Mouse (Mus musculus): ENCODE results near the gene A030005K14Rik. TPM values are rescaled to one million over a fixed set of nuclear protein-coding genes. Genes with fewer than 3 reads are reported as not detected.

Gene A030005K14Rik
- polyA plus RNA-seq, 1 experiment from 2014 or later: not detected

GRCm38 (mm10) chr1:83044882-83045427 is 14.2 kb downstream of the A030005K14Rik start, which contains the start of gene Gm47969:
Gm47969 (plus strand) TSS chr1:83044932.
- DNase-seq (ENCODE audit: low spot score): no peak
- no peaks in the 10 kb centered on the region for H3K27me3 ChIP-seq (ENCODE audit: control insufficient read depth, insufficient read depth, low read length)
- no peaks in the 10 kb centered on the region for H3K36me3 ChIP-seq (ENCODE audit: control insufficient read depth, insufficient read depth, low read length)
- no peaks in the 10 kb centered on the region for H3K9me3 ChIP-seq (ENCODE audit: control insufficient read depth, low read length)
- 82% methylated on average over 5 of the region's 5 CpGs for whole genome bisulfite sequencing
- ATAC-seq (ENCODE audit: insufficient read depth, low FRiP score, low TSS enrichment): no peak
- H3K4me2 ChIP-seq (ENCODE audit: low read depth): no peak within 1 kb of the TSS
- H3K4me1 ChIP-seq (ENCODE audit: control insufficient read depth, insufficient read depth, low read length): no peaks in the 10 kb centered on the region
- H3K4me3 ChIP-seq (ENCODE audit: low read depth, low read length): no peak within 1 kb of the TSS
- no peak within 1 kb of the TSS for H3K9ac ChIP-seq (ENCODE audit: low read length)
- no peak within 1 kb of the TSS for H3K27ac ChIP-seq (ENCODE audit: low read depth, low read length)

GRCm38 (mm10) chr1:83042380-83042779 is 16.8 kb downstream of the A030005K14Rik start, which contains the start of gene Krtap28-10:
Krtap28-10 (minus strand) TSS chr1:83042480.
- DNase-seq (ENCODE audit: low spot score) (no peak), ATAC-seq (ENCODE audit: insufficient read depth, low FRiP score, low TSS enrichment) (no peak)
- H3K9ac ChIP-seq (ENCODE audit: low read length): no peak within 1 kb of the TSS
- H3K4me2 ChIP-seq (ENCODE audit: low read depth): no peak within 1 kb of the TSS
- H3K27ac ChIP-seq (ENCODE audit: low read depth, low read length): no peak within 1 kb of the TSS
- WGBS: 92% methylated on average over 2 of the region's 2 CpGs
- 0 out of 2 replicates have a peak, but pooled peaks cover 2% of the 10 kb centered on the region for H3K4me1 ChIP-seq (ENCODE audit: control insufficient read depth, insufficient read depth, low read length)
- no peaks in the 10 kb centered on the region for H3K9me3 ChIP-seq (ENCODE audit: control insufficient read depth, low read length)
- no peaks in the 10 kb centered on the region for H3K36me3 ChIP-seq (ENCODE audit: control insufficient read depth, insufficient read depth, low read length)
- H3K4me3 ChIP-seq (ENCODE audit: low read depth, low read length): no peak within 1 kb of the TSS
- H3K27me3 ChIP-seq (ENCODE audit: control insufficient read depth, insufficient read depth, low read length): no peaks in the 10 kb centered on the region

GRCm38 (mm10) chr1:83039080-83039479 is 20.1 kb downstream of the A030005K14Rik start:
- Histone ChIP-seq H3K36me3 (ENCODE audit: control insufficient read depth, insufficient read depth, low read length) (no peaks in the 10 kb centered on the region), H3K27ac (ENCODE audit: low read depth, low read length) (no peak overlapping the region), H3K27me3 (ENCODE audit: control insufficient read depth, insufficient read depth, low read length) (no peaks in the 10 kb centered on the region), H3K4me2 (ENCODE audit: low read depth) (no peak overlapping the region), H3K9me3 (ENCODE audit: control insufficient read depth, low read length) (no peaks in the 10 kb centered on the region), H3K4me1 (ENCODE audit: control insufficient read depth, insufficient read depth, low read length) (0 out of 2 replicates have a peak, but pooled peaks cover 2% of the 10 kb centered on the region), H3K9ac (ENCODE audit: low read length) (no peak overlapping the region), H3K4me3 (ENCODE audit: low read depth, low read length) (no peak overlapping the region)
- no peak for DNase-seq (ENCODE audit: low spot score)
- WGBS: 73% methylated on average over 4 of the region's 4 CpGs
- ATAC-seq (ENCODE audit: insufficient read depth, low FRiP score, low TSS enrichment): no peak; the same call in 1 of the 2 replicates

- DNase-seq (ENCODE audit: low spot score): peak; percentile 57
- Histone ChIP-seq H3K27me3 (ENCODE audit: control insufficient read depth, insufficient read depth, low read length) (no peaks in the 10 kb centered on the region), H3K4me2 (ENCODE audit: low read depth) (peak within 1 kb of the TSS; percentile 60), H3K36me3 (ENCODE audit: control insufficient read depth, insufficient read depth, low read length) (no peaks in the 10 kb centered on the region), H3K4me1 (ENCODE audit: control insufficient read depth, insufficient read depth, low read length) (0 out of 2 replicates have a peak, but pooled peaks cover 2% of the 10 kb centered on the region), H3K9ac (ENCODE audit: low read length) (peak within 1 kb of the TSS; percentile 52), H3K9me3 (ENCODE audit: control insufficient read depth, low read length) (no peaks in the 10 kb centered on the region), H3K4me3 (ENCODE audit: low read depth, low read length) (peak within 1 kb of the TSS; percentile 38), H3K27ac (ENCODE audit: low read depth, low read length) (no peak within 1 kb of the TSS)
- under 1% methylated on average over 25 of the region's 25 CpGs for WGBS
- ATAC-seq (ENCODE audit: insufficient read depth, low FRiP score, low TSS enrichment): peak; percentile 88
Measured at GRCm38 (mm10) chr1:83038109-83038672, 21.0 kb downstream of the A030005K14Rik start, which contains the start of gene Slc19a3. Slc19a3 (minus strand) TSS chr1:83038448.

GRCm38 (mm10) chr1:83036892-83037667 is 22.1 kb downstream of the A030005K14Rik start:
- H3K4me1 ChIP-seq (ENCODE audit: control insufficient read depth, insufficient read depth, low read length): 0 out of 2 replicates have a peak, but pooled peaks cover 2% of the 10 kb centered on the region
- H3K4me2 ChIP-seq (ENCODE audit: low read depth): no peak overlapping the region
- ATAC-seq (ENCODE audit: insufficient read depth, low FRiP score, low TSS enrichment) (no peak), DNase-seq (ENCODE audit: low spot score) (no peak)
- no peak overlapping the region for H3K4me3 ChIP-seq (ENCODE audit: low read depth, low read length)
- no peaks in the 10 kb centered on the region for H3K27me3 ChIP-seq (ENCODE audit: control insufficient read depth, insufficient read depth, low read length)
- H3K36me3 ChIP-seq (ENCODE audit: control insufficient read depth, insufficient read depth, low read length): no peaks in the 10 kb centered on the region
- no peak overlapping the region for H3K9ac ChIP-seq (ENCODE audit: low read length)
- no peaks in the 10 kb centered on the region for H3K9me3 ChIP-seq (ENCODE audit: control insufficient read depth, low read length)
- H3K27ac ChIP-seq (ENCODE audit: low read depth, low read length): no peak overlapping the region
- 78% methylated on average over 11 of the region's 11 CpGs for WGBS

GRCm38 (mm10) chr1:83034509-83034908 is 24.7 kb downstream of the A030005K14Rik start:
- ATAC-seq (ENCODE audit: insufficient read depth, low FRiP score, low TSS enrichment) (no peak), DNase-seq (ENCODE audit: low spot score) (no peak)
- Histone ChIP-seq H3K4me1 (ENCODE audit: control insufficient read depth, insufficient read depth, low read length) (0 out of 2 replicates have a peak, but pooled peaks cover 2% of the 10 kb centered on the region), H3K9me3 (ENCODE audit: control insufficient read depth, low read length) (no peaks in the 10 kb centered on the region), H3K4me2 (ENCODE audit: low read depth) (no peak overlapping the region), H3K27ac (ENCODE audit: low read depth, low read length) (no peak overlapping the region), H3K9ac (ENCODE audit: low read length) (no peak overlapping the region), H3K4me3 (ENCODE audit: low read depth, low read length) (no peak overlapping the region), H3K36me3 (ENCODE audit: control insufficient read depth, insufficient read depth, low read length) (no peaks in the 10 kb centered on the region), H3K27me3 (ENCODE audit: control insufficient read depth, insufficient read depth, low read length) (no peaks in the 10 kb centered on the region)
- 63% methylated on average over 5 of the region's 5 CpGs for WGBS

- H3K9me3 ChIP-seq (ENCODE audit: control insufficient read depth, low read length): no peaks in the 10 kb centered on the region
- no peaks in the 10 kb centered on the region for H3K27me3 ChIP-seq (ENCODE audit: control insufficient read depth, insufficient read depth, low read length)
- H3K4me2 ChIP-seq (ENCODE audit: low read depth): no peak overlapping the region
- no peaks in the 10 kb centered on the region for H3K36me3 ChIP-seq (ENCODE audit: control insufficient read depth, insufficient read depth, low read length)
- no peaks in the 10 kb centered on the region for H3K4me1 ChIP-seq (ENCODE audit: control insufficient read depth, insufficient read depth, low read length)
- WGBS: 89% methylated on average over 6 of the region's 6 CpGs
- H3K4me3 ChIP-seq (ENCODE audit: low read depth, low read length): no peak overlapping the region
- no peak overlapping the region for H3K27ac ChIP-seq (ENCODE audit: low read depth, low read length)
- ATAC-seq (ENCODE audit: insufficient read depth, low FRiP score, low TSS enrichment) (no peak), DNase-seq (ENCODE audit: low spot score) (no peak)
- no peak overlapping the region for H3K9ac ChIP-seq (ENCODE audit: low read length)
Measured at GRCm38 (mm10) chr1:83032508-83032907, 26.7 kb downstream of the A030005K14Rik start.

GRCm38 (mm10) chr1:83031950-83032349 is 27.2 kb downstream of the A030005K14Rik start:
- Histone ChIP-seq H3K9me3 (ENCODE audit: control insufficient read depth, low read length) (no peaks in the 10 kb centered on the region), H3K4me3 (ENCODE audit: low read depth, low read length) (no peak overlapping the region), H3K36me3 (ENCODE audit: control insufficient read depth, insufficient read depth, low read length) (no peaks in the 10 kb centered on the region), H3K27me3 (ENCODE audit: control insufficient read depth, insufficient read depth, low read length) (no peaks in the 10 kb centered on the region), H3K9ac (ENCODE audit: low read length) (no peak overlapping the region), H3K4me2 (ENCODE audit: low read depth) (no peak overlapping the region), H3K4me1 (ENCODE audit: control insufficient read depth, insufficient read depth, low read length) (no peaks in the 10 kb centered on the region), H3K27ac (ENCODE audit: low read depth, low read length) (no peak overlapping the region)
- DNase-seq (ENCODE audit: low spot score) (no peak), ATAC-seq (ENCODE audit: insufficient read depth, low FRiP score, low TSS enrichment) (no peak)
- WGBS: 65% methylated on average over 1 of the region's 1 CpGs
